Mouse (Mus musculus) E14TG2a.4 (cell line): ENCODE data around the gene Prr5.

Experiments
- CTCF ChIP-seq: conservative IDR thresholded peaks from 2 replicates; pipeline ENCODE4 v1.5.1; 2014; ENCODE audit warnings: low read length
- NANOG ChIP-seq: IDR thresholded peaks from 2 replicates; pipeline ENCODE4 v1.6.1; 2014; ENCODE audit warnings: borderline replicate concordance, low read length, mixed read lengths
- POU5F1 ChIP-seq: IDR thresholded peaks from 2 replicates; pipeline ENCODE4 v1.6.1; 2014; ENCODE audit warnings: low read length, borderline replicate concordance

GRCm38 (mm10) chr15:84662952-84663684, 6.3 kb upstream of the Prr5 start:
- no peak for TF ChIP-seq CTCF
- TF ChIP-seq NANOG: no peak
- no peak for TF ChIP-seq POU5F1
